Mouse (Mus musculus) lung, postnatal 14 days (tissue): ENCODE data around the gene Csrnp2.

Experiments used
- DNase-seq: peaks from one replicate; pipeline ENCODE4 v3.0.0; 2021

Csrnp2 gene

DNA sequence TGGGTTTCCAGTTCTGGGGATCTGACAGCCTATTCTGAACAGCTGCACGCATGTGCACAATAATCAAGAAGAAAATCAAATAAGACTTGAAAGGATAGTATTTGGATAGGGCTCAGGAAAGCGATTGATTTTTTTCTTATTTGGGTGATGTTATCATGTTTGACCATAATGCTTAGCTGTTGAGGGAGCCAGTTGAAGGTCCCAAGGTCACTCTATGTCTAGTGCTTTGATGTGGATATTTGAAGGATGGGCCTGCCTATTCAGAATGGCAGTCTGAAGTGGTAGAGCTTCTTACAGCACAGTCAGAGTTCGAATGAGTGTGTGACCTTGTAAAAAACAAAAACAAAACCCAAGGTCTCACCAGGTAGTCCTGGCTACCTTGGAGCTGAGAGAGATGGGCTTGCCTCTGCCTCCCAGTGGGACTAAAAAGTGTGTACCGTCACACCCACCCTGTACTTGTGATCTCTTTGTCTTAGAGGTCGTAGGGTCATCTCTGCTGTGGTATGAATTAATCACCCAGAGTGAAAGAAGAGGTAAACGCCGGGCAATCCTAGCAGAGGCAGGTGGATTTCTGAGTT lies 21.3 kb downstream of the Csrnp2 start:
- DNase-seq, result no peak

DNA sequence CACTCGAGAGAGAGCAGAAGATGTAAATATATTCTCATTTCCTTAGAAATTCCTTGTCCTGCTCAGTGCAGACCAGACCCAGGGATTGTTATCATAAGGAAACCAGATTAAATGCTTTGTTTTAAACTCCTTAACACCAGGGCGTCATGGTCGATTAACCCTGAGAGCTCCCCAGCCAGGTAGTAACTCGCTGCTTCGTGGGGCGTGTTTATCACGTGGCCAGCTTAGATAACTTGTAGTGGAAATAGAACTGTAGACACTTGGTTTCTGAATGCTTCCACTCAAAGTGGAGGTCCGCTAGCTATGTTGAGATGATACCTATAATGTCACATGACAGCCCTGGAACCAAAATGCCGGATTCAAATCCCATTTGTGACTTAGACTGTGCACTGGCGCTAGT lies 25.3 kb downstream of the Csrnp2 start:
- no peak for DNase-seq

DNA sequence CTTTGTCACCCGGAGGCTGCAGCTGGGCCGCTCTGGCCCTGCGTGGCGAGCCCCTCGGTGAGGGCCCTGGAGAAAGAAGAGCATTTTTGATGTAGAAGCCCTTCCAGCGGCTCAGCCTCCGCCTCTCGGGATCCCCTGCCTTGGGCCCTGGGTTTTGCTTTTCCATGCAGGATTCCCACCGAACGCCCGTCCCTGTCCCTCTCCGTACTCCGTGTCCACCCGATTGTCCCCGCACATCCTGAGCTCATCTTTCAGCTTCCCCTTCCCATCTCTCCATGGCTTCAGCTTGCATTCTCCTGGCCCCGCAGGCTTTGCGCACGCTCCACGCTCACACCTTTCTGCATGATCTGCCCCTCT lies 26.1 kb downstream of the Csrnp2 start:
- DNase-seq, result no peak

DNA sequence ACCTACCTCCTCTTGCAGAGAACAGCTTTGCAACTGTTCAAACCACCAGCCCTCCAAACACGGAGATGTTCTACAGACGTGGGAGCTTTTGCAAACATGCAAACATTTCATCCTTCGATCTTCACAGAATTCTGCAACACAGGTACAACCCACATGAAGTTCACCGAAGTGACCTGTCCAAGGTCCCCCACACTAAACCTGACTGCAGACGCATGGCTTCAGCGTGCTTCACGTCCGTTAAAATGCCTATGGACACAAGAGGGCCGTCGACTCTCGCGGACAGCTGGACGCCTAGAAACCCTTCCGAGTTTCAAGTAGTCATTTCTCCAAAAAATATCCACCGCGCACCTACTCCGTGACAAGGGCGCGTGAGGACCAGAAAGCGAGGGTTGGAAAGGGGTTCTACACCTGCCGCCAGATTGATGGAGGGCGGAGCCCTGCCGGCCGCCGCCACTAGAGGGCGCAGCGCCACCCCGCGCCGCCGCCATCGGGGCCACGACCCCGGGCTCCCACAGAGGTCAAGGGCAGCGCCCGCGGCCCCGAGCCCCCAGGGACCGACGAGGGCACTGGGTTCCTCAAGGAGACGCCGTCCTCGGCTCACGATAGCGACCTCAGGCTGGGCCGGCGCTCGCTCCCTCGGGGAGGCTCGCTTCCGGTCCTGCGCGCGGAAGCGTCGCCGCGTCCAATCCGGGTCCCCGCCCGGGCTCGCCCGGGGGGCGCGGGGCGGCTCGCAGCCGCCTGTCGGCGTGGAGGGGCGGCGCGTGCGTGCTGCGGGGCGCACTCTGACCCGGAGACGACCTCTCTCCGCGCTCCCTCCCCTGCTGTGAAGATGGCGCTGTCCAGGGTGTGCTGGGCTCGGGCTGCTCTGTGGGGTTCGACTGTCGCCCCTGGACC lies 26.7 kb downstream of the Csrnp2 start, which contains the start of gene Letmd1:
TSS of gene Letmd1 (plus strand) at position 729 of the 894 bp plus-strand sequence.
- DNase-seq, result peak; percentile 83

DNA sequence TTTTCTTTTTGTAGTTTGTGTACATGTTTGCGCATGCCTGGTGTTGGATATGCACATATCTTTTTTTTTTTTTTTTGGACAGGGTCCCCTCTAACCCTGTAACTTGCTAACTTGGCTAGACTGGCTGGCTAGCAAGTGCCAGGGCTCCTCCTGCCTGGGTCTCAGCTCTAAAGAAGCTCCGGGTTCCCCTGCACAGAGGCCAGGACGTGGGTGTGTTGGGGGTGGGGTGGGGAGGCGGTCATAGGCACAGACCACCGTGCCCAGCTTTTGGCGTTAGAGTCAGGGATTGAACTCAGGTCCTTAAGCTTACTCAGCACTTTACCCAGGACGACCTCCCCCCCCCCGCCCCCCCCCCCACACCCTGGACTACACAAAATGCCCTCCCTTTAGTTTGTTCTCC lies 27.6 kb downstream of the Csrnp2 start:
- DNase-seq, result no peak

DNA sequence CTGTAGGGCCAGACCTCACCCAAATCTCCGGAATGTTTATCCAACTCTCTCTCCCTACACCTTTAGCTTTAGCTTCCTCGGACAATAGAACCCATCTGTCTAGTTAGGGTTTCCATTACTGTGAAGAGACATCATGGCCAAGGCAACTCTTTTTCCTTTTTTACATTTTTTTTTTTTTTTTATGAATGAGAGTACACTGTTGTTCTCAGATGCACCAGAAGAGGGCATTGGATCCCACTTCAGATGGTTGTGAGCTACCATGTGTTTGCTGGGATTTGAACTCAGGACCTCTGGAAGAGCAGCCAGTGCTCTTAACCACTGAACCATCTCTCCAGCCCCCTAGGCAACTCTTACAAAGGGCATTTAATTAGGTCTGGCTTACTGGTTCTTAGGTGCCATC lies 29.9 kb downstream of the Csrnp2 start:
- no peak for DNase-seq

DNA sequence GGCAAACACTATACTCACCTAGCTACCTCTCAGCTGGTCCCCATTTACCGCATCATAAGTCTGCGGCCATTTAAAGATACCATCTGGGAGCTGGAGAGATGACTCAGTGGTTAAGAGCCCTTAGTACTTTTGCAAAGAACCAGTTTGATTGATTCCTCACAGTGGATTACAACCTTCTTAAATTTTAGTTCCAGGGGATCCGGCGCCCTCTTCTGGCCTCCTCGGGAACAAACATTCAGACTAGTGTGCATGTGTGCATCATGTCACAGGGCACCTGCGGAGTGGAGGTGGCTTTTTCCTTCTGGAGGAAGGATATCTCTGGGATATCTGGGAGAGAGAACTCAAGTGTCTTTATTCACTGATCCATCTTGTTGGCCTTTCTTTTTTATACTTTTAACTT lies 31.6 kb downstream of the Csrnp2 start:
- peak; percentile 74 for DNase-seq

DNA sequence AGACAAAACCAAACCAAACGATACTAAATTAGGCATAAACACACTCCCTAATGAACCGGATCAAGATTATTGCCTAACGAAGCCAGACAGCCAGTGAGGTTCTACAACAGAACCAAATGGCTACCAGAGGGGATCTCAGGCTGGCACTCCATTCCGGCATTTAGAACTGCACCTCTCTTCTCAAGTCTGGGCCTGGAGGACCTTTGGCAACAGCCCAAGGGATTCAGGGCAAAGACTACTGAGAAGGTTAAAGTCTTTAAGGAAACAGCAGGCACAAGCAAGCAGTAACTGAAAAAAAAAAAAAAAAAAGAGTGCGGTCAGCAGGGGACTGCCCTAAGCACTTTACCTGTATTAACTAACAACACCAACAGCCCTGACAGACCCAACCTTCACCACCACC lies 33.2 kb downstream of the Csrnp2 start:
- no peak for DNase-seq

DNA sequence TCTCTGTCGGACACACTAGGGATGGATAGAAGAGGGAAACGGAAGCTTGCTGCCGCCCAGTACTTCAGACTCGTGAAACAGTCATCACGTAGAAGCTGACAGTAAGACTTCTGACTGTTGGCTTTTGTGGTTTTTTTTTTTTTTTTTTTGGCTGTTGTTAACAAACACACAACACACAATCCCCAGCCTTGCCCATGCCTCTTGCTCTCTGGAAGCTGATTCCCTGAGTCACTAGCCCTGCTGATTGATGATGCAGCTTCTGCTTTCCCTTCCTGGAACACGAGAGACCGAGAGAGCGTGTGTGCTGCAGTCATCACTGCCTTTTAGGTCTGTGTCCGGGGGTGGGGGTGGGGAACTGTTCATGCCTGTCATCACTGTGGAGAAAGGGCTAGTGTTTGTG lies 33.6 kb downstream of the Csrnp2 start:
- DNase-seq, result no peak

DNA sequence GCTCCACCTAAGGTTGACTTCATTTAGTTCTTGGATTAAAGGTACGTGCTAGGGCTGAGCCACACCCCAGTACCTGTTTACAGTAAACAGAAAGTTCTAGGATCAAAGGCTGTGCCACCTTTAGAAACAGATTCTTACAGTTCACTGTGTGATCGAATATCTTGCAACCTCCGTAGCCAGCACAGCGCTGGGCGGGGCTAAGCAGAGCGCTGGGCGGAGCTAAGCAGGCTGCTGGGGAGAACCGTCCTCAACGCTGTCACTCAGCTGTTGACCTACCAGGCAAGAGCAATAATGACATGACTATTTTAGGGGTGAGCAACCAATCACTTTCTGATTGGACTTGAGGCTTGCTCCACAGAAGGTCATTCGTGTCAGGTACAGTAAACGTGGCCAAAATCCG lies 34.3 kb downstream of the Csrnp2 start:
- DNase-seq, result peak; percentile 51

DNA sequence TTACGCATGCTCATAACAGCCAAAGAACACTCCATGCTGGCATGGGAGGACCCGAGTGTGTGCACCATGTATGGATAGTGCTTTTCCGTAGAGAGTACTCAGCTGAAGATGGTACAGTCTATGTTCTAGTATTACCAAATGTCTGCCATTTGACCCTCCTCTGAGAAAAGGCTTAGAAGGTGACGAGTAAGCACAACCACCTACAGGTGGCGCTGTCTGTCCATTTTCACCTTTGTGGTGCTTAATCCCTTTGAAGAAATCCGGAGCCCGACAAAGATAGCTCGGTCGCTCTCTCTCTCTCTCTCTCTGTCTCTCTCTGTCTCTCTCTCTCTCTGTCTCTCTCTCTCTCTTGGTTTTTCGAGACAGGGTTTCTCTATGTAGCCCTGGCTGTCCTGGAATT lies 37.2 kb downstream of the Csrnp2 start:
- peak; percentile 79 for DNase-seq

DNA sequence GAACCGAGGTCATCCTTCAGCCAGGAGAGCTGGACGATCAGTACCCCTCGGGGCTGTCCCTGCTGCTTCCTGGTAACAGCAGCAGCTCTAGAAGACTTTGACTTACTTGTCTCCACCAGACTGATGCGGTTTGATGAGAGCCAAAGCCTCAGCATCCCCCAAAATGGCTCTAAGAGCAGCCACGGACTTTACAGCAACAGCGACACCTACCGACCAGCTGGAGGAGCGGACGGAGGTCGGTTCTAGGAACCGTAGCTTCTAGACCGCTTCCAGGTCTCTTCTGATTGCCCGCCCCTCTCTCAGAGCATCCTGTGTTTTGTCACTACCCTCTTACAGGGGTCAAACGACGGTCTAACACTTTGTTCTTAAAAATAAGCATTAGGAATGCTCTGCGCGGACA lies 37.9 kb downstream of the Csrnp2 start:
- DNase-seq, result peak; percentile 85

DNA sequence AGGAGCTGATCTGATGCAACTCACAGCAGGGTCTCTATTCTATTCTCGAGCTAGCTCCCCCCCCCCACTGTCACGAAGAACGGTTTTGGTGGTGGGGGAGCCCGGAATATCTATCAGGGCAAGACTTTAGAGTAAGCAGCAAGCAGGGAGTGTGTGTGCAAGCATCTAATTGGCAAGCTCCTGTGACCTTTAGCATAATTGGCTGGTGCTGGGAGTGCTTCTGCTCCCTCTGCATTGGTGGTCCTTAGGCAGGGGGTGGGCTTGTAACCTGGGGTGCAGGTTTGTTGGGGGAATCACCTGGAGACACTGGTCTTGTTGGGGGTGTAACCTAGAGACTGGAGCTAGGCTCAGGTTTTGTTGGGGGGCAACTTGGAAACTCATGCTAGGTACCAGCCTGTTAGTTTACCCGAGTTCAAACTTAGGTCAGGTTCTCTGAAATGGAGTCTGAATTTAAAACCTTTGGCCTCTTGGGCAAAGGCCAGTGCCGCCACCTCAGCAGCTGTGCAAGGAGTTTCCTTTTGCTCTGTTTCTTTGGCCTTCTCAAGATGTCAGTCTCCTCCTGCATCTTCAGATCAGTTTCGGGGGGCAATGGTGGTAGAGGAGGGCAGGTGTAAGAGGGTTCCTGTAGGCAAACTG lies 38.8 kb downstream of the Csrnp2 start:
- no peak for DNase-seq

DNA sequence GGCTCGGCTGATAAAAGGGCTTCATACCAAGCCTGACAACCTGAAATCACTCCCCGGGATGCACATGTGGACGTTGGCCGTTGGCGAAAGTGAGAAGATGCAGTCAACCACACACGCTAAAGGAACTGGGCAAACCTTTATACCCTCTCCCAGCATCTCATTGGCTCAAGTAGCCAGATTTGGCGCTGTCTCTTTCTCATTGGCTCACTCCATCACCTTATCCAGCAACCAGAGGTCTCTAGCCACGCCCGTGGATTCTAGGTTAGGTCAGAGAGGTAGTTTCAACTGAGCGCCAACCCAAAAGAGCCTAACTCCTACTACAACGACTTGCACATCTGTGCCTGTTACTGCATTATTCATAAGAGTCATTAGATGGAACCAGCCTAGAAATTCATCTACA lies 42.8 kb downstream of the Csrnp2 start:
- DNase-seq, result no peak

DNA sequence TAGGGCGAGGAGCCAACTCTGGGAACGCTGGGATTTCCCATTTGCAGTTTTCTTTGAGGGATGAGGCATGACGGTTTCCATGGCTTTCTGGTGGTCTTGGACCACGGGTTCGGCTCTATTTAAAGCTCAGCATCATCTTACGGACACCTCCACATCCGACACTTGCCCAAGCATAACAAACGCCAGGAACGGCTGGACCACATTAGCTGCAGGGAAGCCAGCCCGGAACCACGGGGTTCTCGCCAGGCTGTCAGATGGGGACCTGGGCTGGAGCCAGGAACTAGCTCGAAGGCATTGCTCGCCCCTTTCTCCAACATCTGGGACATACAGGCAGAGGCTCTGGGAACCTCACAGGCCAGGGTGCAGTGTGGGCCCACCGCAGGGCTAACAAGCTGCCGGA lies 44.0 kb downstream of the Csrnp2 start:
- peak; percentile 56 for DNase-seq

DNA sequence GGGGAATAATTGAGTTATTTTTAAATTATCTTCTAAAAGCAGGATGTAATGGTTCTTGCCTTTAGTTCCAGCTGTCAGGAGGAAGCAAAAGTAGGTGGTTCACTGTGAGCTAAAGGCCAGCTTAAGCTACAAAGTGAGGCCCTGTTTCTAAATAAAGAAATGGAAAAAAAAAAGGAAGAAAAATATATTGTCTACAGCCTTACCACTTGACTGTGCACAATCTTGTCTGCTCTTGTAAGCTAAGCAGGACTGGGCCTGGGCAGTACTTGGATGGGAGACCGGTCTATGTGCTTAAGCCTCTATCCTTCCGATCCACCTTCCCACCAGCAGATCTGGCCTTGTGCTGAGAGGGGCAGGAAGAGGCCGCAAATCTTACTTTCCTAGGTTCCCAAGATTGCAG lies 45.8 kb downstream of the Csrnp2 start:
- DNase-seq, result no peak

DNA sequence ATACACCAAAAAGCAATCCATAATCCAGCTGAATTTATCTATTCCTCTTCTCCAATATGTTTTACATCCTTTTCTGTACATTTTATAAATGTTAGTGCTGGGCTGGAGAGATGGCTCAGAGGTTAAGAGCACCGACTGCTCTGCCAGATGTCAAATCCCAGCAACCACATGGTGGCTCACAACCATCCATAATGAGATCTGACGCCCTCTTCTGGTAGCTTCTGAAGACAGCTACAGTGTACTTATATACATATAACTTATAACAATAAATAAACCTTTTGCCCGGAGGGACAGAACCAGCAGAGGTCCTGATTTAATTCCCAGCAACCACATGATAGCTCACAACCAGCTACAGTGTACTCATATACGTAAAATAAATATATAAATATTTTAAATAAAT lies 46.7 kb downstream of the Csrnp2 start:
- no peak for DNase-seq

DNA sequence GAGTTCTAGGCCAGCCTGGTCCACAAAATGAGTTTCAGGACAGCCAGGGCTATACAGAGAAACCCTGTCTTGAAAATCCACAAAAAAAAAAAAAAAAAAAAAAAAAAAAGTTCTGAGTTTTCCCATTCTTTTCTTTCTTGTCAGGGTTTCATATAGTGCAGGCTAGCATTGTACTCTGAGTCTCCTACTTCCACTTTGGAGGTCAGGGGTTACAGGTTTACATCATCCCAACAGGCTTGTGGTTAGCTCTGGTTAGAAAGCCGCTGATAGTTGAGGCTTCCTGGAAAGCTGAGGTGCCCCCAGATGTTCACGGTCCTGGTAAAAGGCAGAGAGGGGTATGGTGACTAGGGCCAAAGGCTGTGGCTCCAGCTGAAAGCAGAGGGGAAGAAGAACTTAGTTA lies 48.4 kb downstream of the Csrnp2 start:
- DNase-seq, result no peak

DNA sequence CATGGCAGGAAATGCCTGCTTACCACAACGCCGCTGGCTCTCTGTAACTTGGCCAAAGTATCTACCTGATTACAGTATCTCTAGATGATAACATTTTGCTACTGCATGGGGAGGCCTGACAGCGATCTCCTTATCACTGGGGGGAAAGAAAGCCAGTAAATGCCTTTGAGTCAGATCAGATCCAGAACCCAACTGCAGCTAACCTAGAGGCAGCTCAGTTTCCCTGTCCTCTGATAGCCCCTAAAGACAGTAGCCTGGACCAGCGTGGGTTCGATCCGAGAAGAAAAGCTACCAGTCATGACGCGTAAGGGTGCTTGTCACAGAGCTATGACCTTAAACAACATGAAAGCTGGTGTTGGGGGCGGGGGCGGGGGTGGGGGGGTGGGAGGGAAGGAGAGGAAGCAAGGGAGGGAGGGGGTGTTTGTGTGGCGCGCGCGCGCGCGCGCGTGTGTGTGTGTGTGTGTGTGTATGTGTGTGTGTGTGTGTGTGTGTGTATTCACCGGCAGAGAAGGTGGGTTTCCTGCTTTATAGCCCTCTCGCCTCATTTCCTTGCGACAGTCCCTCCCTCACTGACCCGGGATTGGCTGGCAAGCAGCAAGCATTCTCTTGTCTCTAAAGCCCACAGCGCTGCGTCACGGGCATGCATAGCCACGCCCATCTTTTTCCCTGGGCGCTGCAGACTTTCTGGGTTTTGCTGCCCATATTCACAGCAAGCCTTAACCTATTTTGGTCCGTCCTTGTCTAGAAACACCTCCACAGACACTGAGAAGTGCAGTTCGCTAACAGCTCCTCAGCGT lies 52.0 kb downstream of the Csrnp2 start:
- DNase-seq, result peak; percentile 86

DNA sequence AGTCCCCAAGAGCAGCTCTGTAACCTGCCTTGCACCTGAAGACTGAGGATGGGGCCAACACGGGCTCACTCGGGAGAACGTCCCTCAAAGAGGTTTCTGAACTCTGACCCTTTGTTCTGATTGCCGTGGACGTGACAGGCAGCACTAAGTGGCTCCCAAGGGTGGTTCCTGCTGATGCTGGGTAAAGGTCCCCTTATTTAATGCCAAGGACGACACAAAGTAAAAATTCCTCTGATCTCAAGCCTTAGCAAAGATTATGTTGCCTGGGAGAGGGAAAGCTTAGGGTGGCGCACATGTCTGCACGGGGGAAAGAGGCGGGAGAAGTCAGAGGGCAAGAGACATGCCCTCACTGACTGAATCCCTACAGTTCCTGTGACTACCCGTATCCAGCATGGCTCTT lies 58.8 kb downstream of the Csrnp2 start:
- DNase-seq, result no peak

DNA sequence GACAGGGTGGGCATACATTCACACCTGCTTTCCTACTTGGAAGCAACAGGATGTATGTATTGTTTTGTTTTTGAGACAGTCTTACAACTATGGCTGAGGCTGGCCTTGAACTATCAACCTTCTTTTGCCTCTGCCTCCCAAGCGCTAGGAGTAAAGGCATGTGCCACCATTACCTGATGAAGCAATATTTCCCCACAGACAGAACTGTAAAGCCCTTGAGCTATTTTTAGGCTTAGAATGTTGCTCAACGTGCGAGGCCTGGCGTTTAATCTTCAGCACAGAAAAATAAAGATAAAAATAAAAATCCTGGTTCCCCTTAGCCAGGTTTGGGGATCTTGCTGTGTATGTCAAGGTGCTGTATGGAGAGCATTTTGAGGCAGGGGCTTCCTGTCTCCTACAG lies 59.2 kb downstream of the Csrnp2 start:
- no peak for DNase-seq

DNA sequence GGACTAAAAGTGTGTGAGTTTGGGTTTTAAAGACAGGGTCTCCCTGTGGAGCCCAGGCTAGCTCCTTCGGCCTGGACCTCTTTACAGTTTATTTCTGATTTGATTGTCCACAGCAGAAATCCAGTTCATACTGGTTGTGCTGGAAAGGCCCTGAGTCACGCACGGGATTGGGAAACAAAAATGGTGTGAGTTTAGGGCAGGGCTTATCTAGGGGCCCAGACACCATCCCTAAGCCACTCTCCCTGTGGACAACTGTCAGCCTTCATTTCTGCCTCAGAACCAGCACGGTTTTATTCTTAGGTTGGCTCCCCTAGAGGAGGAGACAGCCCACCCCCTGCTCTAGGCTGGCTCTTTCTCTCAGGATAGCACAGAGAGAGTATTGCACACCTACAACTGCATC lies 62.1 kb downstream of the Csrnp2 start:
- DNase-seq, result no peak

DNA sequence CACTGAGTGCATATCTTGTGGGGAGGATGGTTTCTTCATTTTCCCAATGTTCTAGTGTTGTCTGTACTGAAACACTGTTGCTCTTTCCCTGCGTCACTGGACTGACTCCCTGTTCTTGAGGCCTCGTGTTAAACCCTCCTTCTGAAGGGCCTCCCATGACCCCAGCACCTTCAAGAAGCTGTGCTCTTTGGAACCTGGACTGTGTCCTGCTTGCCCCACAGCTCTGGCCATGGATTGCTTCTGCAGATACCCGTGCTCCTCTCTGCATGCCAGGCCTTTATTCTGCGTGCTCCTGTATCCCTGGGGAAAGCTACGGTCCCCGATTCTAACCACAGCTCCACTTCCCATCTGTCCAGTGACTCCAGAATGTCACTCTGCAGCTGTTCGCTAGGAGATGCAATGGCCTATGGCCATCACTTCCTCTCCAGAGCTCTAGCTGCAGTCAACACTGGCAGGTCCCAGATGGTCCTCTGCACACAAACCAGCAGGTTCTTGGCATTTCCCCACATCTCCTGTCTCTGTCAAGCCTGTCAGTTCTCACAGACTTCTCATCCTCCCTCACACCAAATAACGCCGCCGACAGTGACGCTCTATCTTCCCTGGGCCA lies 65.2 kb downstream of the Csrnp2 start:
- DNase-seq, result no peak
